Mouse (Mus musculus) urinary bladder, postnatal 36 days (tissue): Measurements from ENCODE around the gene Slc35f6.
"Not testable (repeated sequence)": the region's sequence is repeated elsewhere in the genome, so short reads cannot be mapped to it uniquely, and the experiment has no call there.

Source experiments
- DNase-seq, 2 experiments: peaks; one replicate each; pipeline ENCODE4 v3.0.0; 2022; ENCODE audit warnings: low spot score in 2 of 2, mixed read lengths in 1 of 2

Slc35f6 gene

GRCm38 (mm10) chr5:30700361-30701000 is 52.7 kb downstream of the Slc35f6 start:
- DNase-seq = no peak

- not testable (repeated sequence) for DNase-seq
These were observed 53.6 kb downstream of the Slc35f6 start for GRCm38 (mm10) chr5:30701373-30701772.

- no peak for DNase-seq
These were observed 54.1 kb downstream of the Slc35f6 start for GRCm38 (mm10) chr5:30701866-30702265.
